Mouse (Mus musculus) liver, adult 2 months (tissue): ENCODE measurements around the gene Lsm2. TPM values are rescaled to one million over a fixed set of nuclear protein-coding genes. Genes with fewer than 3 reads are reported as not detected.
A peak's percentile ranks its signal among the peaks of the same experiment; 100 is the strongest.
"Not testable (repeated sequence)": the region's sequence is repeated elsewhere in the genome, so short reads cannot be mapped to it uniquely, and the experiment has no call there.

Source experiments
- DNase-seq: peaks from one replicate; pipeline ENCODE4 v3.0.0-alpha.2; 2011; ENCODE audit warnings: low read depth, low spot score; ENCODE audit errors: extremely low read depth
- H3K27ac ChIP-seq: fragments of 200-500 bp; replicated peaks from 2 replicates; pipeline ENCODE4 v1.5.1; 2012; ENCODE audit warnings: low read depth, mild to moderate bottlenecking, control low read depth, inconsistent platforms, low read length; ENCODE audit not compliant: insufficient read depth
- H3K27me3 ChIP-seq: fragments of 200-500 bp; 2 replicates; pipeline ENCODE4 v1.6.1; 2012; ENCODE audit warnings: mild to moderate bottlenecking, moderate library complexity, low read length, inconsistent platforms; ENCODE audit not compliant: control insufficient read depth, insufficient read depth
- H3K36me3 ChIP-seq: fragments of 200-500 bp; 2 replicates; pipeline ENCODE4 v1.6.1; 2012; ENCODE audit warnings: low read length, inconsistent platforms; ENCODE audit not compliant: control insufficient read depth, insufficient read depth
- H3K4me1 ChIP-seq: fragments of 200-500 bp; 2 replicates; pipeline ENCODE4 v1.6.1; 2011; ENCODE audit warnings: low read length; ENCODE audit not compliant: control insufficient read depth, insufficient read depth
- H3K4me3 ChIP-seq: fragments of 200-500 bp; 2 replicates; pipeline ENCODE4 v1.5.1; 2011; ENCODE audit warnings: low read depth, mild to moderate bottlenecking, control low read depth, low read length, moderate library complexity; ENCODE audit not compliant: insufficient read depth
- H3K79me2 ChIP-seq: fragments of 200-500 bp; 2 replicates; pipeline ENCODE4 v1.6.1; 2012; ENCODE audit warnings: inconsistent platforms, mild to moderate bottlenecking, low read length, moderate library complexity; ENCODE audit not compliant: control insufficient read depth, insufficient read depth
- H3K9ac ChIP-seq: fragments of 200-500 bp; 2 replicates; pipeline ENCODE4 v1.6.1; 2012; ENCODE audit warnings: low read depth, mild to moderate bottlenecking, control low read depth, inconsistent platforms, low read length
- CTCF ChIP-seq: fragments of 200-500 bp; IDR thresholded peaks from 2 replicates; pipeline ENCODE4 v1.5.1; 2011; ENCODE audit warnings: low read depth, low read length, control low read depth
- POLR2A ChIP-seq: fragments of 200-500 bp; IDR thresholded peaks from 2 replicates; pipeline ENCODE4 v1.6.1; 2011; ENCODE audit warnings: low read length, control low read depth; ENCODE audit not compliant: insufficient read depth; ENCODE audit errors: extremely low read depth
- WGBS: fragments of 180-500 bp; shearing (Covaris S2); methylation state at CpG from one replicate; pipeline ENCODE4 v1.1.7; 2018; 5-methylcytosine and 5-hydroxymethylcytosine counted together
- polyA plus RNA-seq: library from polyadenylated mRNA; depleted of rRNA; stranded (reverse); fragments of >200 nt; gene quantifications from 2 replicates; pipeline ENCODE4 v1.2.3, GENCODE M21; 2012
- total RNA-seq: library from RNA; depleted of rRNA; stranded (reverse); fragments of >200 nt; gene quantifications from 2 replicates; pipeline ENCODE4 v1.2.3, GENCODE M21; 2014

Lsm2 gene
- total and polyA plus RNA-seq, 2 experiments: 7.9 to 63.0 TPM

GRCm38 (mm10) chr17:35002153-35002865 lies 20.6 kb downstream of the Lsm2 start:
- DNase-seq: no peak
- H3K9ac ChIP-seq: peak overlapping the region; percentile 99; the same call in 1 of the 2 replicates
- peaks cover 12% of the 10 kb centered on the region for H3K4me1 ChIP-seq
- peaks cover 2% of the 10 kb centered on the region; the same call in 1 of the 2 replicates for H3K36me3 ChIP-seq
- no peak overlapping the region; the same call in 1 of the 2 replicates for H3K27ac ChIP-seq
- no peak for TF ChIP-seq CTCF
- no peak for TF ChIP-seq POLR2A
- no peaks in the 10 kb centered on the region for H3K27me3 ChIP-seq
- H3K4me3 ChIP-seq: no peak overlapping the region
- no peaks in the 10 kb centered on the region; the same call in 1 of the 2 replicates for H3K79me2 ChIP-seq
- WGBS: 42% methylated on average over 12 of the region's 12 CpGs

GRCm38 (mm10) chr17:35003022-35003838 lies 21.6 kb downstream of the Lsm2 start:
- no peaks in the 10 kb centered on the region for H3K27me3 ChIP-seq
- TF ChIP-seq POLR2A (no peak), CTCF (no peak)
- H3K4me3 ChIP-seq: no peak overlapping the region
- H3K4me1 ChIP-seq: peaks cover 12% of the 10 kb centered on the region
- no peak overlapping the region for H3K9ac ChIP-seq
- H3K36me3 ChIP-seq: peaks cover 4% of the 10 kb centered on the region; the same call in 1 of the 2 replicates
- H3K79me2 ChIP-seq: no peaks in the 10 kb centered on the region; the same call in 1 of the 2 replicates
- DNase-seq: no peak
- no peak overlapping the region for H3K27ac ChIP-seq
- 75% methylated on average over 9 of the region's 9 CpGs for WGBS

DNA sequence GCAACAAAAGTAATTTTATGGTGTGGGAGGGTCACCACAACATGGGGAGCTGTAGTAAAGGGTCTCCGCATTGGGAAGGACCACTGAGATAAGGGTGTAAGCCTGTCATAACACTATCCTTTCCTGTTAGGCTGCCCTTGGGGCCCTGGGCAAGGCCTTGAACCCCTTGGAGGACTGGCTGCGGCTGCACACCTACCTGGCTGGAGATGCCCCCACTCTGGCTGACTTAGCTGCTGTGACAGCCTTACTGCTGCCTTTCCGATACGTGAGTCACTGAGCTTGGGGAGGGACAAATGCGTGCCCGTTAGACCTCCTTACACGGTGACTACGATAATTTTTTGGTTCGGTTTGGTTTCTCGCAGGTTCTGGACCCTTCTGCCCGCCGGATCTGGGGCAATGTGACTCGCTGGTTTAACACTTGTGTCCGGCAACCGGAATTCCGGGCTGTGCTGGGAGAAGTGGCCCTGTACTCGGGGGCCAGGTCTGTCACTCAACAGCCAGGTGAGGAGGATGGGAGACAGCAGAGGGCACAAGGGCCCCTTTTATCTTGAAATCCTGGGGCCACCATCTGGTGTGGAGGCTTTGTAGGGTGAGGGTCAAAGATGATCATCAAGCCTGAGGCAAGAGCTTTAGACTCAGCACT lies 22.5 kb downstream of the Lsm2 start:
- Histone ChIP-seq H3K36me3 (peaks cover 6% of the 10 kb centered on the region; the same call in 1 of the 2 replicates), H3K4me1 (peaks cover 12% of the 10 kb centered on the region), H3K27ac (no peak overlapping the region), H3K4me3 (no peak overlapping the region), H3K9ac (no peak overlapping the region), H3K79me2 (no peaks in the 10 kb centered on the region; the same call in 1 of the 2 replicates), H3K27me3 (no peaks in the 10 kb centered on the region)
- TF ChIP-seq CTCF: no peak
- 98% methylated on average over 17 of the region's 17 CpGs for WGBS
- no peak for DNase-seq

DNA sequence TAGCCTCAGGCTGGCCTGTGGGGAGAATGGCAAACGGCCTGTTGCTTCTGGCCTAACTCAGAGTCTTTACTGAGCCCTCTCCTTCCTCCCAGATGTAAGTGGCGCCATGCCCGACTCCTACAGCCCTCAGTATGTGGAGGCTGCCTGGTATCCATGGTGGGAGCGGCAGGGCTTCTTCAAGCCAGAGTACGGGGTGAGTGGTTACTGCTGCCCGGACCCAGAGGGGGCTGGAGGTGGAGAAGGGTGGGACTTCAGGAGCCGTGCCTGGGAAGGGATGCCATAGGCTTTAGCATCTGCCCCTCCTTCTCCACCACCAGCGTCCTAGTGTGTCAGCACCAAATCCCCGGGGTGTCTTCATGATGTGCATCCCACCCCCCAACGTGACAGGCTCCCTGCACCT lies 23.5 kb downstream of the Lsm2 start:
- H3K27me3 ChIP-seq: no peaks in the 10 kb centered on the region
- H3K9ac ChIP-seq: no peak overlapping the region
- no peak overlapping the region for H3K4me3 ChIP-seq
- H3K36me3 ChIP-seq: peaks cover 6% of the 10 kb centered on the region; the same call in 1 of the 2 replicates
- 0 out of 2 replicates have a peak, but pooled peaks cover 8% of the 10 kb centered on the region for H3K4me1 ChIP-seq
- TF ChIP-seq POLR2A (no peak), CTCF (no peak)
- H3K79me2 ChIP-seq: no peaks in the 10 kb centered on the region; the same call in 1 of the 2 replicates
- 97% methylated on average over 10 of the region's 10 CpGs for WGBS
- no peak for DNase-seq
- no peak overlapping the region for H3K27ac ChIP-seq

- H3K27me3 ChIP-seq, H3K9ac ChIP-seq, DNase-seq, H3K27ac ChIP-seq, H3K4me3 ChIP-seq, H3K4me1 ChIP-seq, H3K36me3 ChIP-seq, H3K79me2 ChIP-seq: not testable (repeated sequence)
- whole genome bisulfite sequencing: 94% methylated on average over 4 of the region's 5 CpGs
Measured at GRCm38 (mm10) chr17:35005902-35006301, 24.2 kb downstream of the Lsm2 start.
